Comparison of ENCODE assay signal across 22 mouse cellular contexts in genomic region chr14:39381321-39381720, GRCm38 (mm10).
A peak's percentile ranks its signal among the peaks of the same experiment; 100 is the strongest.
DNase-seq lines count a peak whose midpoint lies in the region; ATAC-seq lines count a peak whose summit lies in the region.
"Had no signal": no experiment of that assay in that cellular context is flagged by ENCODE, and none has a peak within 500 bp of the region (broad histone marks: within the 10 kb centered on the region; RNA-seq: fewer than 3 reads in every experiment).

No protein-coding gene starts in this region.

- no peaks in the 10 kb centered on the region for H3K9me3 ChIP-seq in heart, embryonic 11.5 days (replicated peaks; ENCODE audit: control insufficient read depth, low read length)
- H3K9me3 ChIP-seq: embryonic facial prominence, embryonic 13.5 days; embryonic facial prominence, embryonic 15.5 days; forebrain, embryonic 13.5 days; forebrain, embryonic 15.5 days had no signal

- no peak overlapping the region for H3K4me3 ChIP-seq in heart, embryonic 11.5 days (ENCODE audit: low read depth, low read length)
- H3K4me3 ChIP-seq: embryonic facial prominence, embryonic 13.5 days; embryonic facial prominence, embryonic 15.5 days; forebrain, embryonic 13.5 days; forebrain, embryonic 15.5 days had no signal

- no peak for DNase-seq in frontal cortex, postnatal 36 days (ENCODE audit: low spot score in 2 of 2)
- DNase-seq in brain, adult 2 months (ENCODE audit: low read depth, low spot score), result peak; percentile 30
- DNase-seq: adrenal gland, adult 8-10 months; adrenal gland, postnatal 14 days; adrenal gland, postnatal 36 days; cerebellum, adult 11 months; cerebellum, adult 18-20 months; cerebellum, adult 8-10 months; cerebellum, adult 9-11 months; cerebellum, postnatal 14 days; cerebellum, postnatal 36 days; embryo, embryonic 11 days; forebrain, postnatal 0 days had no signal

- no peak overlapping the region for H3K27ac ChIP-seq in heart, embryonic 11.5 days (ENCODE audit: low read depth, low read length)
- H3K27ac ChIP-seq: embryonic facial prominence, embryonic 13.5 days; embryonic facial prominence, embryonic 15.5 days; forebrain, embryonic 13.5 days; forebrain, embryonic 15.5 days had no signal

- H3K9ac ChIP-seq in heart, embryonic 11.5 days (ENCODE audit: low read depth, low read length), result no peak overlapping the region
- H3K9ac ChIP-seq: embryonic facial prominence, embryonic 13.5 days; embryonic facial prominence, embryonic 15.5 days; forebrain, embryonic 13.5 days; forebrain, embryonic 15.5 days; forebrain, postnatal 0 days had no signal

- H3K36me3 ChIP-seq in heart, embryonic 11.5 days (ENCODE audit: control insufficient read depth, insufficient read depth, low read length), result no peaks in the 10 kb centered on the region
- H3K36me3 ChIP-seq: embryonic facial prominence, embryonic 13.5 days; embryonic facial prominence, embryonic 15.5 days; forebrain, embryonic 15.5 days had no signal

- H3K4me2 ChIP-seq in heart, embryonic 11.5 days, result no peak overlapping the region
- H3K4me2 ChIP-seq: embryonic facial prominence, embryonic 13.5 days; embryonic facial prominence, embryonic 15.5 days; forebrain, embryonic 13.5 days; forebrain, embryonic 15.5 days had no signal

- H3K27me3 ChIP-seq in heart, embryonic 11.5 days (ENCODE audit: control insufficient read depth, insufficient read depth, low read length), result no peaks in the 10 kb centered on the region
- H3K27me3 ChIP-seq: embryonic facial prominence, embryonic 13.5 days; embryonic facial prominence, embryonic 15.5 days; forebrain, embryonic 13.5 days; forebrain, embryonic 15.5 days; Patski had no signal

- no peaks in the 10 kb centered on the region for H3K4me1 ChIP-seq in heart, embryonic 11.5 days (ENCODE audit: control insufficient read depth, insufficient read depth, low read length)
- H3K4me1 ChIP-seq: embryonic facial prominence, embryonic 13.5 days; embryonic facial prominence, embryonic 15.5 days; forebrain, embryonic 13.5 days; forebrain, embryonic 15.5 days had no signal

- ATAC-seq in frontal cortex, adult (ENCODE audit: low TSS enrichment), result peak; percentile 74
- ATAC-seq in inflammation-experienced regulatory T-cells, adult 6 months, result no peak
- no peak for ATAC-seq in heart, embryonic 11.5 days (replicated peaks; ENCODE audit: insufficient number of reproducible peaks, low FRiP score, low TSS enrichment)
- ATAC-seq: activated CD4-positive, CD25-positive, alpha-beta regulatory T cell, adult 4 months; forebrain, embryonic 13.5 days; forebrain, embryonic 15.5 days; forebrain, postnatal 0 days; Patski had no signal
